Mouse (Mus musculus) hindbrain, embryonic 11.5 days (tissue): ENCODE results near the gene Ctdnep1. TPM values are rescaled to one million over a fixed set of nuclear protein-coding genes. Genes with fewer than 3 reads are reported as not detected.
"Not testable (repeated sequence)": the region's sequence is repeated elsewhere in the genome, so short reads cannot be mapped to it uniquely, and the experiment has no call there.

ENCODE experiments used
- ATAC-seq: fragments of 200-750 bp; cut with Nextera tagmentation; 2 replicates; pipeline ENCODE4 v1.8.0; 2017; ENCODE audit warnings: mild to moderate bottlenecking, moderate TSS enrichment, moderate library complexity; ENCODE audit not compliant: low FRiP score
- DNase-seq: peaks from one replicate; pipeline ENCODE4 v3.0.0-alpha.2; 2015; ENCODE audit warnings: low spot score
- H3K27ac ChIP-seq: fragments of 300-500 bp; sonication (generic); 2 replicates; pipeline ENCODE4 v1.5.1; 2014; ENCODE audit warnings: mild to moderate bottlenecking, low read depth, low read length
- H3K27me3 ChIP-seq: fragments of 300-500 bp; sonication (generic); 2 replicates; pipeline ENCODE4 v1.6.1; 2014; ENCODE audit warnings: mild to moderate bottlenecking, low read length, moderate library complexity, mixed read lengths; ENCODE audit not compliant: control insufficient read depth, insufficient read depth
- H3K36me3 ChIP-seq: fragments of 300-500 bp; sonication (generic); 2 replicates; pipeline ENCODE4 v1.6.1; 2014; ENCODE audit warnings: mild to moderate bottlenecking, low read length, moderate library complexity, mixed read lengths; ENCODE audit not compliant: control insufficient read depth, insufficient read depth
- H3K4me1 ChIP-seq: fragments of 300-500 bp; sonication (generic); replicated peaks from 2 replicates; pipeline ENCODE4 v1.6.1; 2014; ENCODE audit warnings: low read length, mixed read lengths; ENCODE audit not compliant: control insufficient read depth, insufficient read depth
- H3K4me2 ChIP-seq: fragments of 300-500 bp; sonication (generic); replicated peaks from 2 replicates; pipeline ENCODE4 v1.6.1; 2014; ENCODE audit warnings: mild to moderate bottlenecking, low read depth, low read length
- H3K4me3 ChIP-seq: fragments of 300-500 bp; sonication (generic); 2 replicates; pipeline ENCODE4 v1.5.1; 2014; ENCODE audit warnings: low read depth, low read length
- H3K9ac ChIP-seq: fragments of 300-500 bp; sonication (generic); 2 replicates; pipeline ENCODE4 v1.6.1; 2014; ENCODE audit warnings: low read depth, low read length
- H3K9me3 ChIP-seq: fragments of 300-500 bp; sonication (generic); 2 replicates; pipeline ENCODE4 v1.6.1; 2016; ENCODE audit warnings: low read length; ENCODE audit not compliant: control insufficient read depth
- WGBS: fragments of 180-500 bp; shearing (Covaris S2); extraction: QIAGEN DNeasy Blood & Tissue Kit; methylation state at CpG from one replicate; pipeline ENCODE4 v1.1.7; 2014; 5-methylcytosine and 5-hydroxymethylcytosine counted together
- polyA plus RNA-seq: library from polyadenylated mRNA; unstranded; fragments of >200 nt; fragmentation: Nextera tagmentation; extraction: Ambion mirVana; gene quantifications from 2 replicates; pipeline ENCODE4 v1.2.1, GENCODE M21; 2014

Gene Ctdnep1
- polyA plus RNA-seq, 1 experiment from 2014 or later, result 26.8 TPM

DNA sequence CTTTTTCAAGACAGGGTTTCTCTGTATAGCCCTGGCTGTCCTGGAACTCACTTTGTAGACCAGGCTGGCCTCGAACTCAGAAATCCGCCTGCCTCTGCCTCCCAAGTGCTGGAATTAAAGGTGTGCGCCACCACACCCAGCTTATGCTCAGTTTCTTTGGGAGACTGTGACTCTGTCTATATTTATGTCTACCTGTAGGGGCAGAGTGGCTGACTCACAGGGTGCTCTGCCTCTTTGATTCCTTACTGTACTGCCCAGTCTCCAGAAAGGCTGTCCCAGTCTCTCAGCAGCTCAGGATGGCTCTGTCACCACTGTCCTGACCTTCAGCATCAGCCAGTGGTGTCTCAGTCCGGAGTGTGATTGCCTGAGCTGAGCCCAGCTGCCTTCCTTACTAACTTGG is 25.3 kb upstream of the Ctdnep1 start:
- H3K9me3 ChIP-seq, ATAC-seq, H3K4me1 ChIP-seq, H3K27me3 ChIP-seq, DNase-seq, H3K27ac ChIP-seq, H3K4me2 ChIP-seq, H3K9ac ChIP-seq, H3K4me3 ChIP-seq, H3K36me3 ChIP-seq: not testable (repeated sequence)
- 80% methylated on average over 4 of the region's 4 CpGs for WGBS

DNA sequence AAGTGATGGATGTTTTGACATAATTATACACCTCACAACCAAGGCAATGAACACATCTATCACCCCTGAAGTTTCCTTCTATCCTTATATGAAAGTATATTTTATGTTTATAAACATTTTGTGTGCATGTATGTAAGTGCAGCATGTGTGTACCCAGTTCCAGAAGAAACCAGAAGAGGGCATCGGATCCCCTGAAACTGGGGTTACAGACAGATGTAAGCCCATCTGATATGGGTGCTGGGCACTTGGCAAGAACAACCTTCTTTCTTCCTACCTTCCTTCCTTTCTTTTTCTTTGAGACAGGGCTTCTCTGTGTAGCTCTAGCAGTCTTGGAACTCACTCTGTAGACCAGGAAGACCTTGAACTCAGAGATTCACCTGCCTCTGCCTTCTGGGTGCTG is 24.7 kb upstream of the Ctdnep1 start:
- Histone ChIP-seq H3K9me3 (no peaks in the 10 kb centered on the region), H3K36me3 (no peaks in the 10 kb centered on the region), H3K4me3 (no peak overlapping the region), H3K27me3 (no peaks in the 10 kb centered on the region), H3K27ac (no peak overlapping the region), H3K4me1 (no peaks in the 10 kb centered on the region), H3K9ac (no peak overlapping the region), H3K4me2 (no peak overlapping the region)
- no peak for DNase-seq
- ATAC-seq, result no peak
- WGBS, result 76% methylated on average over 1 of the region's 1 CpGs

DNA sequence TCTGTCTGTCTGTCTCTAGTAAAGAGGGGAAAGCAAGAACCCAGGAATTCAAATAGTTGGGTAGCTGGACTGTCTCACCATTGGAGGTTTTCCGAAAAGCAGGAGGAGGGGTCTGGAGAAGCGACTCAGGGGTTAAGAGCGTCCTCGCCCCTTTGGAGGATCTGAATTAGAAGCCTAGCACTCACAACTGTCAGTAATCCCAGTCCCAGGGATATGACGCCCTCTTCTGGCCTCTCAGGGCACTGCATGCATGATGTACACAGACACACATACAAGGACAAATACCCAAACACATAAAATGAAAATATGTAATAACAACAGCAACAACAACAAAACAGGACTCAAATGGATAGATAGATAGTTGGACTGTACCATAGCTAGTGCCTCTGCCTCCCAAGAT is 20.3 kb upstream of the Ctdnep1 start:
- peaks cover 34% of the 10 kb centered on the region for H3K27me3 ChIP-seq
- H3K9me3 ChIP-seq, result no peaks in the 10 kb centered on the region
- DNase-seq (peak; percentile 24), ATAC-seq (no peak)
- 29% methylated on average over 5 of the region's 5 CpGs for WGBS
- H3K4me1 ChIP-seq, result no peaks in the 10 kb centered on the region; the same call in 1 of the 2 replicates
- H3K27ac ChIP-seq, result no peak overlapping the region
- no peak overlapping the region for H3K4me3 ChIP-seq
- H3K4me2 ChIP-seq, result no peak overlapping the region
- H3K36me3 ChIP-seq, result no peaks in the 10 kb centered on the region
- H3K9ac ChIP-seq, result no peak overlapping the region

DNA sequence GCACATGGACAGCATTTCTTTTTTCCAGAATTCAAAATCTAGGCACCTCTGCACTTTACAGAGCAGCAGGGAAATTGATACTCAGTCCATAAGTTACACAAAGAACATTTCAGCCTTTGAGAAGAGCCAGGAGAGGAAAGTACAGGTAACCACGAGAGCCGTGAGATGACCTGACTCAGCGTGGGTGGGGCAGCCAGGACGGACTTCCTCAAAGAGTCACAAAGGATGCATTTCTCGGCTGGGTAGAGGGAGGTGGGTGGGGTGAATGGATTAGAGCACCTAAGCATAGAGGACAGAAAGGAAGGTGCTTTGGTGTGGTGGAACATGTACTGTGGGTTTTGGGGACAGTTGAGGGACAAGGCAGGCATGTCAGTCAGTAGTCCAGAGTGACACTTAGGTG is 19.1 kb upstream of the Ctdnep1 start:
- Histone ChIP-seq H3K9ac (no peak overlapping the region), H3K36me3 (no peaks in the 10 kb centered on the region), H3K4me2 (no peak overlapping the region), H3K4me3 (no peak overlapping the region), H3K4me1 (peaks cover 2% of the 10 kb centered on the region; the same call in 1 of the 2 replicates), H3K27me3 (peaks cover 46% of the 10 kb centered on the region), H3K9me3 (no peaks in the 10 kb centered on the region), H3K27ac (no peak overlapping the region)
- DNase-seq, result no peak
- no peak for ATAC-seq
- WGBS, result 55% methylated on average over 5 of the region's 5 CpGs

DNA sequence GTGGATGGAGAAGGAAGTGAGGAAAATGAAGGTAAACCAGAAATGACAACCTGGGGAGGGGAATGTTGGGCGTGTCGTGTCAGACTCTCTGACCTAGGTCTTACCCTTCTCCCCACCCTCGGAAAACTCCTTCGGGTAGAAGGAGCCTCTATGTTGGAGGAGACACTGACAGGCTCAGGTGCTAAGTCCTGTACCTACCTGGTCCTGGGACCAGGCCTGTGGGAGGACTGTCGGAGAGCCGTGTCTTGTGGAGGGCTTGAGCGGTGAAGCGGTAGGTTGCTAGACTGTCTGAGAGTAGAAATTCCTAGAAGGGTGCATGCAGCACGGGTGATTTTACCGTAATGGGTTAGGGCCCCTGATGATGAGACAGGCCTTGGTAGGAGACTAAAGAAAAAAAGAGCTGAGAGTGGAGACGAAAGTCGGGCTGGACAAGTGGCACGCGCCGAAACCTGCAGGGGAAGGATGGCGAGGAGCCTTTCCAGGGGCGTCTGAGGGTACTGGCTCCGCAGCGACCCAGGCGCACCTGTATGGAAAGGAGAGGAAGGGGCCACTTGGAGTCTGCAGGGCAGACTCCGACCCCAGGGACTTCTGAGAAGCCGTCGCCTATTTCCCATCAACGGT is 16.2 kb upstream of the Ctdnep1 start, which contains the start of gene Cldn7:
TSS of gene Cldn7 (plus strand) at position 130 of the 621 bp plus-strand sequence.
- Histone ChIP-seq H3K27me3 (peaks cover 57% of the 10 kb centered on the region), H3K27ac (no peak within 1 kb of the TSS), H3K4me1 (peaks cover 2% of the 10 kb centered on the region; the same call in 1 of the 2 replicates), H3K9ac (no peak within 1 kb of the TSS), H3K4me2 (no peak within 1 kb of the TSS), H3K36me3 (no peaks in the 10 kb centered on the region), H3K9me3 (no peaks in the 10 kb centered on the region), H3K4me3 (peak within 1 kb of the TSS; percentile 19; the same call in 1 of the 2 replicates)
- no peak for ATAC-seq
- DNase-seq, result peak; percentile 33
- WGBS, result 12% methylated on average over 24 of the region's 24 CpGs

DNA sequence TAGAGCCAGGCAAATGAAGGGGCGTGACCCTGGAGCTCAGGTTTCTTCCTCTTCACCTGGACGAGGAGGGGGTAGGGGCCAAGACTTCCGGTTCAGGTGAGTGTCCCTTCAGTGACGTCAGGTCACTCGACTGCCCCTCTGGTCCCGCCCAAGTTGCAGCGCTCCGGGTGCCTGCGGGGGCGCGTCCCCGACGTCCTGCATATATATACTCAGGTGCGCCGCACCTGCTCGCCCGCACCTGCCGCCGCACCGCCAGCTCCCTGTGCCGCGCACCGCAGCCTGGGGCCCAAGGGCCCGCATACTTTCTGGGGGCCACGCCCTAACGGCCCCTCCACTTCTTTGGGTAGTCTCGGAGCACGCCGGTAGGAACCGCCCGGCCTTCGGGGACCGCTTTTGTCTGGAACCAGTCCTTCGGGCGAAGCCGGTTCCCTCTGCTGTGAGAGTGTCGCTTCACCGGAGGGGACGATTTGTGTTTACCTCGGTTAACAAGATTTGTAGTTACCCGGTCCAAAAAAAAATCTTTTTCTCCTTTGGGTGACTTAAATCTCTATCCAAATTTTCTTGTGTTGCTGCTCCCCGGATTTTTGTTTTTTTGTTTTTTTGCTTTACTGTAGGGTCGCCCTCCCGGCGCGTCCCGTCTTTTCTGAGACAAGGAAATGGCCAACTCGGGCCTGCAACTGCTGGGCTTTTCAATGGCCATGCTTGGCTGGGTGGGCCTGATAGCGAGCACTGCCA is 15.5 kb upstream of the Ctdnep1 start:
- H3K9ac ChIP-seq, result no peak overlapping the region; the same call in 1 of the 2 replicates
- ATAC-seq (no peak), DNase-seq (peak; percentile 44)
- peak overlapping the region; percentile 20 for H3K4me3 ChIP-seq
- no peak overlapping the region for H3K27ac ChIP-seq
- H3K27me3 ChIP-seq, result peaks cover 57% of the 10 kb centered on the region
- H3K36me3 ChIP-seq, result 0 out of 2 replicates have a peak, but pooled peaks cover 1% of the 10 kb centered on the region
- H3K4me2 ChIP-seq, result no peak overlapping the region
- no peaks in the 10 kb centered on the region for H3K9me3 ChIP-seq
- peaks cover 2% of the 10 kb centered on the region; the same call in 1 of the 2 replicates for H3K4me1 ChIP-seq
- 3% methylated on average over 49 of the region's 49 CpGs for WGBS

DNA sequence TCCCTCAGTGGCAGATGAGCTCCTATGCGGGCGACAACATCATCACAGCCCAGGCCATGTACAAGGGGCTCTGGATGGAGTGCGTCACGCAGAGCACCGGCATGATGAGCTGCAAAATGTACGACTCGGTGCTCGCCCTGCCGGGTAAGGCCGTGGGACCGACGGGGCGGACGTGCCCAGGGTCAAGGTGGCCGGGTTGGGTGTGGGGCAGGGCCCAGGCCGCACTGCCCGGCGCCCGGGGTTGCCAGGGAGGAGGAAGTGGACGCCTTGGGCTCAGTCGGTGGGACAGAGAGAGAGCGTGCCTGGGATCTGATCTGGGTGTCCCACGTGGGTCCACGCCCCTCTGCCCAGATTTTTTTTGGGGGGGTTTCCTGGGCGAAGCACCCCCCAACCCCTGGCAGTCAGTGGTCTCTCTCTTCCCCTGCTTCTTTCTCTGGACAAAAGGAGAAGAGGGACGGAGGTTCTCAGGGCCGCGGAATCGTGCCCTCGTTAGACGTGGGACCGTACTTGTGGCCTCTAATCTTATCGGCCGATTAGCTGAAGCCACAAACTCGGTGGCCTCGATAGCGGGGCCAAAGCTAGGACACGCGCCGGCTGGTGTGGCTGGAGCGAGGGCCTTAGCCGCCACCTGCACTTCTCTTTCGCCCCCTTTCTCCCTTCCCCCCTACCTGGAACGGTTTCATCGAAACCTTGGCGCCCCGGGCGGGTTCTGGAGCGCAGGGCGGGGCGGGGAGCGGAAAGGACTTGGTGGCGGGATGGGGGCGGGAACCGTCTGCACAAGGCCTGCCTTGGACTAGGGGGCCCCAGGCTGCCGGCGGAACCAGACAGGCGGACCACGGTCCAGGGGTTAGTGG is 14.7 kb upstream of the Ctdnep1 start:
- WGBS, result 1% methylated on average over 59 of the region's 59 CpGs
- DNase-seq (peak; percentile 54), ATAC-seq (no peak)
- H3K4me3 ChIP-seq, result peak overlapping the region; percentile 20
- H3K36me3 ChIP-seq, result 0 out of 2 replicates have a peak, but pooled peaks cover 3% of the 10 kb centered on the region
- peak overlapping the region; percentile 26 for H3K4me2 ChIP-seq
- H3K9me3 ChIP-seq, result no peaks in the 10 kb centered on the region
- H3K27me3 ChIP-seq, result peaks cover 57% of the 10 kb centered on the region
- peak overlapping the region; percentile 3; the same call in 1 of the 2 replicates for H3K9ac ChIP-seq
- H3K4me1 ChIP-seq, result peaks cover 2% of the 10 kb centered on the region; the same call in 1 of the 2 replicates
- H3K27ac ChIP-seq, result no peak overlapping the region

DNA sequence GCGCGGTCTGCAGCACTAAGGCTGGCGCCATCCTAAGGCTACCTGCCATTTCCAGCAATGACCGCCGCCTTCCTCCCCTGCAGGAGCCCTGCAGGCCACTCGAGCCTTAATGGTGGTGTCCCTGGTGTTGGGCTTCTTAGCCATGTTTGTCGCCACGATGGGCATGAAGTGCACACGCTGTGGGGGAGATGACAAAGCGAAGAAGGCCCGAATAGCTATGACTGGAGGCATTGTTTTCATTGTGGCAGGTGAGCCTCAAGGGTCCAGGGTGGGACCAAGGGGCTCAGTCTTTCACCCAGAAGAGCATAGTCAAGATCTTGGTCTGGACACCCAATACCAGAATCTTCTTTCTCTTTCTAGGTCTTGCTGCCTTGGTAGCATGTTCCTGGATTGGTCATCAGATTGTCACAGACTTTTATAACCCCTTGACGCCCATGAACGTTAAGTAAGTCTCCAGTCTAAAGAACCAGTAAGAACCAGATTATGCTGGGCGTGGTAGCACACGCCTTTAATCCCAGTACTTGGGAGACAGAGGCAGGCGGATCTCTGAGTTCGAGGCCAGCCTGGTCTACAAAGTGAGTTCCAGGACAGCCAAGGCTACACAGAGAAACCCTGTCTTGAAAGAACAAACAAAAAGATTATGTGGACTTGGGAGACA is 14.0 kb upstream of the Ctdnep1 start:
- no peak for ATAC-seq
- H3K27ac ChIP-seq, result no peak overlapping the region
- WGBS, result 41% methylated on average over 17 of the region's 17 CpGs
- peaks cover 2% of the 10 kb centered on the region; the same call in 1 of the 2 replicates for H3K4me1 ChIP-seq
- peak overlapping the region; percentile 20 for H3K4me3 ChIP-seq
- no peak for DNase-seq
- H3K36me3 ChIP-seq, result 0 out of 2 replicates have a peak, but pooled peaks cover 3% of the 10 kb centered on the region
- H3K4me2 ChIP-seq, result peak overlapping the region; percentile 26
- peaks cover 54% of the 10 kb centered on the region for H3K27me3 ChIP-seq
- H3K9ac ChIP-seq, result no peak overlapping the region
- H3K9me3 ChIP-seq, result no peaks in the 10 kb centered on the region
